Mouse (Mus musculus): ENCODE data around the gene Greb1.
"Not testable (repeated sequence)": the region's sequence is repeated elsewhere in the genome, so short reads cannot be mapped to it uniquely, and the experiment has no call there.

Gene Greb1

DNA sequence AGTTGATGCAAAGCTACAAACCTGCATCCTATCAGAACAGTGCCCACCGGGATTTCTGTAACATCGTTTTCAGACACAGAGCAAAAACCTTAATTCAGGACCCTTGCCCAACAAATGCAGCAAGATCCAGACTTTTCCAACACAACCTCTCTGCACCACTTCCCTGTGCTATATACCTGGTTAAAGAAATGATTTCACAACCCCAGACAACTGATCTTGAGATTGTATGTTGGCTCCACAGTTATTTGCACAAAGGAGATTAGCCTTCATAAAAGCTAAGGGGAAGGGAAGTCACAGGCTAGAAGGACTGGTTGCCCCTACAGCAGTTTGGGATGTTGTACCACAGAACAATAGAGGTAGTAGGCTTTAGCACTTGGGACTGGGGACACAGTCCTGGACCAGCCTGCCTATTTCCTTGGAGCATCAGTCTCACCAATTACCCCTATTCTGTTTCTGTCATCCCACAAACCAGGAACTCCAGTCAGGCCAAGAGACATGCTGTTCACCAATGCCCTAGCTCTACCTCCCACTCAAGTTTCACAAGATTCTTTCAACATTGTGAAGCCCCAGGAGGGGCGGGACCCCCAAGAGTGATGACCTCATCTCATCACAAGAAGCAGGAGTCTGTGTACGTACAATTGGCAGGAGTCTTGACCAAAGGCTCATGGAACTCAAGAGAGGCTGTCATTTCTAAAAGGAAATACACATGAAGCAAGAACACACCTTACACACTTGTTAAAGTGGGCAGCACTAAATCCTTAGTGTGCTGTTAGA, 36.9 kb downstream of the Greb1 start:
- no peak for DNase-seq (ENCODE audit: low spot score)

GRCm38 (mm10) chr12:16761461-16761860, 39.2 kb downstream of the Greb1 start:
- no peak for DNase-seq (ENCODE audit: low spot score)

DNA sequence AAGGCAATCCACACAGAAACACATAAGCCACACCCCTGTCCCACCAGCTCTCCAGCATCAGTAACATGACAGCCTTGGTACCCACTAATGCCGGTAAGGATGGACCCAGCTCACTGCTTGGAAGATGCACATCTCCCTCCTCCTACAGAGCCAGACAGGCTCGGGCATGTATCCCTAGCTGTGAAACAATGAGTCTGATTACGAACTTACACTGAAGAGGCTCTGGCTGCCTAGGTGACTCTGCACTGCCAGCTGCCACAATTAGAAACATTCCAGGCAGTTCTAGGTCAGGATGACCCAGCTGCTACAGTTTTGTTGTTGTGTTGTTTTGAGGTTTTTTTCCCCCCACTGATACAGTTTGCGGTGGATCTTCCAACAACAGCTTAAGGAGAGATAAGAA, 40.4 kb downstream of the Greb1 start:
- no peak for DNase-seq (ENCODE audit: low spot score)

- no peak for DNase-seq (ENCODE audit: low spot score)
These were observed 46.4 kb downstream of the Greb1 start for GRCm38 (mm10) chr12:16754311-16754710.

GRCm38 (mm10) chr12:16753555-16753954, 47.1 kb downstream of the Greb1 start:
- no peak for DNase-seq (ENCODE audit: low spot score)

GRCm38 (mm10) chr12:16753110-16753509, 47.6 kb downstream of the Greb1 start:
- no peak for DNase-seq (ENCODE audit: low spot score)

DNA sequence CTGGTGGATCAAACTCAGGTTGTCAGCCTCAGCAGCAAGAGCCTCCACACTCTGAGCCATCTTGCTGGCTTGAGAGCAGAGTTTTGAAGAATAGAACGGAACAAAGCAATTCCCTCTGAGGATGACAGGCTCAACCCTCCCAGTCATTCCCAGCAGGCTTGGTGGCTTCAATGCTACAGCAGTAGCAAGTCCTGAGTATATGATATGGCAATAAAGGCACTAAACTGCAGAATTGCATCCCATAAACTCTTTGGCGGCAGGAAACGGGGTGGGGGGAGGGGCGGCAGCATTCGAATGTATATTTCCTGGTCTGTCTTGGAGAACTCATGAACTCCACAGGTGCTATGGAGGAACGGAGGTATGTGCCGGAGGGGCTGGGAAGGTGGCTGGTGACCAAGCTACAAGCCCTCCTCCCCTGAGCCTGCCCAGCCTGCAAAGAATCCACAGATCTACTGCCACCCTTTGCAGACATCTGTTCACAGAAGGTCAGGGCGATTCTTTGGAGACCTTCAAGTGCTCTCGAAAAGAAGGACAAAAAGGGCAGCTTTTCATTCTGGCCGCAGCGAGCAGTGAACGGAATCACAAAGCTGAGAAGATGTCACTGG, 48.3 kb downstream of the Greb1 start:
- DNase-seq (ENCODE audit: low spot score) = no peak

GRCm38 (mm10) chr12:16751609-16752008, 49.1 kb downstream of the Greb1 start:
- no peak for DNase-seq (ENCODE audit: low spot score)

DNA sequence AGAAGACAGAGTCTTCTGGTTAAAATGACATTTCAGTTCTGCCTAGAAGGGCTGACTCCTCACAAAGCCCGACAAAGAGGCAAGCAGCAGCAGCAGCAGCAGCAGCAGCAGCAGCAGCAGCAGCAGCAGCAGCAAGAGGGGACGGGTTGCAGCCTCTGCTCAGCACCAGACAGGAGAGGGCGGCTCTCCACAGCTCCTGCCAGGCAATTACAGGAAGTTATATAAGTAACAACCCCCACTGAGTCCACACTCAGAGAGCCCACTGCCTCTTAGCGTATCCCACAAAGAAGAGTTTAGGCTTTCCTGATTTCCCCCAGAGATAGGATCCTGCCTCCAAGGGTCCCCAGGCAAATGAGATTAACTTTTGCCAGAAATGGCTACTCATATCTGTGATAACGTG, 60.6 kb downstream of the Greb1 start:
- DNase-seq (ENCODE audit: low spot score) = no peak

DNA sequence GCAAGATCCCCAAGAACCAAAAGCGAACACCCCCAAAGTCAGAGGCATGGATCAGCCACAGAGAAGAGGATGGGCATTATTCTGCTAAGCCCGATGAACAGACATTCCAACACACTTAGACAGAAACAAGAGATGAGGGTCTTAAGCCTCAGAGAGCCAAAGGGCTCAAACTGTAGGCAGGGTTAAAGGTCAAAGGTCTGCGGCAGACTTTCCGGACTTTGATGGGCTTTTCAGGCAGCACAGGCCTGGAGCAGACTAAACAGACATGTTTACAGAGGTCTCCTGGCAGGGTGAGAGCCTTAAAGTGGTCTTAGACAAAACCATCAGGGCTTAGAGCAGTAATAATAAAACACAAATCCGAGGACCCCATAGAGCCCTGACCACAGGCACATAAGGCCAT, 63.4 kb downstream of the Greb1 start:
- no peak for DNase-seq (ENCODE audit: low spot score)

DNA sequence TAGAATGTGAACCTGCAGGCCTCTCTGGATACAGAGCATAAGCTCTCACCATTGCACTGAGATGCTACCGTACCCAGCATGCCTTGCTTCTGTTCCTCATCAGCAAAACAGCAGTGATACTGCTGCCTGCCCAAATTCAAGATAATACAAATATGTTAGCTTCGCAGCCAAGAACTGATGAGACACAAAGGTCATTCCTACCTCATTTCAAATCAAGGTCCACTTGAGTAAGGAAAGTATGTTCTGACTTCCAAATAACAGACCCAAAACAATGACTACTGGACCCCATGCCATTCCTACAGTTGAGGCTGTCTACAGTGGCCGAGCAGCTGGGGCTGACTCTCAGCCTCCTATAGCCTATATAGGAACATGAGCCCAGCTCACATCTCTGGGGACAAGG, 66.0 kb downstream of the Greb1 start:
- no peak for DNase-seq (ENCODE audit: low spot score)

GRCm38 (mm10) chr12:16734009-16734408, 66.7 kb downstream of the Greb1 start:
- no peak for DNase-seq (ENCODE audit: low spot score)

- no peak for DNase-seq (ENCODE audit: low spot score)
These were observed 69.5 kb downstream of the Greb1 start for GRCm38 (mm10) chr12:16731121-16731741.

GRCm38 (mm10) chr12:16730196-16730595, 70.5 kb downstream of the Greb1 start:
- DNase-seq (ENCODE audit: low spot score) = no peak

- DNase-seq (ENCODE audit: low spot score) = no peak
These were observed 72.5 kb downstream of the Greb1 start for GRCm38 (mm10) chr12:16728221-16728620.

GRCm38 (mm10) chr12:16726229-16726628, 74.5 kb downstream of the Greb1 start:
- no peak for DNase-seq (ENCODE audit: low spot score)

- no peak for DNase-seq (ENCODE audit: low spot score)
These were observed 77.1 kb downstream of the Greb1 start for GRCm38 (mm10) chr12:16723601-16724000.

- no peak for DNase-seq (ENCODE audit: low spot score)
These were observed 81.9 kb downstream of the Greb1 start for GRCm38 (mm10) chr12:16718660-16719315.

DNA sequence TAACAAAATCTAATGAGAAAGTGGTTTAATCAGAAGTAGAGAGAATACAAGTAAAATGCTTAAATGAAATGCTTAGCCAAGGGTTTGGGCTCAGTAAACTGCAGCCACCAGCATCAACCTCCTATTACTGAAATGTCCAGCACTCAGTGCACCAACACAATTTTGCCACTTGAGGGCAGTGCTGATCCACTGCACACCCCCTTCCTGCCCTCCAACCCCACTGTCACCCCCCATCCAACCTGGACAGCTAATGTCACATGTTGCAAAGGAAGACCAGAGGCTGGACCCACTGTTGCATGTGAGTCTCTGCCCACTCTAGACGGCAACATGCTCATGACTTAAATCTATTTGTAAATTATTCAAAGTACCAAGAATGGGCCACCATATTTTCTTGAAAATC, 83.0 kb downstream of the Greb1 start:
- no peak for DNase-seq (ENCODE audit: low spot score)

DNA sequence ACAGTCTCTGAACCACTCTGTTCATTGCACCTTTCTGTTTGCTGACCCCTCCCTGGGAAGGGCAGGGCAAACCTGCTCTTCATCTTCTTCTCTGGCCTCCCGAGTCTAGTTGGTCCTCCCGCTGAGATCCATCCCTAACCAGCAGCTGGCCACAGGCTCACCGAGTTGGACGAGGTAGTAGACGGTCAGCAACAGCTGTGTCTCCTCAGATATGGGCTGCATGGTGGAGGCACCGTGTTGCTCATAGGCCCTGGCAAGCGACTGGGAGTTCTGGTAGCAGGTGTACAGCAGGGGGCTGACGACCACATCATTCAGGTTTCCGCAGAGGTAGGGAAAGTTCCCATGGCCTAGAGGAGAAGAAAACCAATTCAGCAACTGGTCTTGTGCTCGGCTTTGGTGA, 86.1 kb downstream of the Greb1 start:
- DNase-seq (ENCODE audit: low spot score) = no peak

- DNase-seq (ENCODE audit: low spot score) = no peak
These were observed 102.0 kb downstream of the Greb1 start for GRCm38 (mm10) chr12:16698691-16699090.

- DNase-seq (ENCODE audit: low spot score) = no peak
These were observed 104.5 kb downstream of the Greb1 start for GRCm38 (mm10) chr12:16696146-16696545.

DNA sequence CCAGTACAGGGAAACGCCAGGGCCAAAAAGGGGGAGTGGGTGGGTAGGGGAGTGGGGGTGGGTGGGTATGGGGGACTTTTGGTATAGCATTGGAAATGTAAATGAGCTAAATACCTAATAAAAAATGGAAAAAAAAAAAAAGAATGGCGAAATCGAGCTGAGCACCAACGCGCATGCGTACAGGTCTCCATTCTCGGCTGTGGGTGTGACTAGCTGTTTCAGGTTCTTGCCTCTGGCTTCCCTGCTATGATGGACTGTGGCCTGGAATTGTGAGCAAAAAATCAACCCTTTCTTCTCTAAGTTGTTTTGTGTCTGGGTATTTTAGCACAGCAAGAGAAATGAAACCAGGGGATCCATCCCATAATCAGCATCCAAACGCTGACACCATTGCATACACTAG, 105.4 kb downstream of the Greb1 start:
- DNase-seq (ENCODE audit: low spot score) = not testable (repeated sequence)
